Mouse (Mus musculus): ENCODE measurements at regions not wholly inside any gene's neighbourhood (a gene's known extent, or its start where the extent isn't known, plus 50 kb on each side); places are given as distances from the start of the nearest gene placed in this dataset.

GRCm38 (mm10) chr15:68445341-68445740 is 1944.6 kb upstream of the Lrrc6 start:
- CTCF ChIA-PET = no interaction called here

- CTCF ChIA-PET = no interaction called here
These were observed 1939.9 kb upstream of the Lrrc6 start for GRCm38 (mm10) chr15:68440636-68441035.

- CTCF ChIA-PET = no interaction called here
These were observed 1935.3 kb upstream of the Lrrc6 start for GRCm38 (mm10) chr15:68435961-68436360.

- CTCF ChIA-PET = no interaction called here
These were observed 1930.5 kb upstream of the Lrrc6 start for GRCm38 (mm10) chr15:68431251-68431650.

GRCm38 (mm10) chr15:68430486-68430885 is 1929.8 kb upstream of the Lrrc6 start:
- CTCF ChIA-PET = no interaction called here

GRCm38 (mm10) chr15:68428444-68429228 is 1927.9 kb upstream of the Lrrc6 start:
- CTCF ChIA-PET = no interaction called here

GRCm38 (mm10) chr15:68417142-68417541 is 1916.4 kb upstream of the Lrrc6 start:
- CTCF ChIA-PET = no interaction called here

GRCm38 (mm10) chr15:68415401-68415925 is 1914.8 kb upstream of the Lrrc6 start:
- CTCF ChIA-PET = no interaction called here

GRCm38 (mm10) chr15:68414047-68414446 is 1913.3 kb upstream of the Lrrc6 start:
- CTCF ChIA-PET = interaction anchor here (0.5 kb wide), 1 partner anchor 1336 kb away, joined by 4 read pairs; no protein-coding TSS in a partner anchor

- CTCF ChIA-PET = no interaction called here
These were observed 1912.0 kb upstream of the Lrrc6 start for GRCm38 (mm10) chr15:68412697-68413096.

- CTCF ChIA-PET = no interaction called here
These were observed 1911.4 kb upstream of the Lrrc6 start for GRCm38 (mm10) chr15:68412156-68412555.

- CTCF ChIA-PET = no interaction called here
These were observed 1902.9 kb upstream of the Lrrc6 start for GRCm38 (mm10) chr15:68403554-68404070.

- CTCF ChIA-PET = no interaction called here
These were observed 1901.0 kb upstream of the Lrrc6 start for GRCm38 (mm10) chr15:68401726-68402125.

GRCm38 (mm10) chr15:68401006-68401405 is 1900.3 kb upstream of the Lrrc6 start:
- CTCF ChIA-PET = no interaction called here

- CTCF ChIA-PET = no interaction called here
These were observed 1895.9 kb upstream of the Lrrc6 start for GRCm38 (mm10) chr15:68396566-68396965.

- CTCF ChIA-PET = no interaction called here
These were observed 1894.0 kb upstream of the Lrrc6 start for GRCm38 (mm10) chr15:68394749-68395148.

GRCm38 (mm10) chr15:68394157-68394556 is 1893.4 kb upstream of the Lrrc6 start:
- CTCF ChIA-PET = no interaction called here

- CTCF ChIA-PET = no interaction called here
These were observed 1891.0 kb upstream of the Lrrc6 start for GRCm38 (mm10) chr15:68391737-68392136.

GRCm38 (mm10) chr15:68389855-68390254 is 1889.1 kb upstream of the Lrrc6 start:
- CTCF ChIA-PET = no interaction called here

GRCm38 (mm10) chr15:68387349-68388065 is 1886.8 kb upstream of the Lrrc6 start:
- CTCF ChIA-PET = no interaction called here

GRCm38 (mm10) chr15:68384571-68385335 is 1884.0 kb upstream of the Lrrc6 start:
- CTCF ChIA-PET = no interaction called here

- CTCF ChIA-PET = no interaction called here
These were observed 1874.5 kb upstream of the Lrrc6 start for GRCm38 (mm10) chr15:68375166-68375565.
